Comparison of ENCODE assay signal across 8 mouse cellular contexts in the genomic region with DNA sequence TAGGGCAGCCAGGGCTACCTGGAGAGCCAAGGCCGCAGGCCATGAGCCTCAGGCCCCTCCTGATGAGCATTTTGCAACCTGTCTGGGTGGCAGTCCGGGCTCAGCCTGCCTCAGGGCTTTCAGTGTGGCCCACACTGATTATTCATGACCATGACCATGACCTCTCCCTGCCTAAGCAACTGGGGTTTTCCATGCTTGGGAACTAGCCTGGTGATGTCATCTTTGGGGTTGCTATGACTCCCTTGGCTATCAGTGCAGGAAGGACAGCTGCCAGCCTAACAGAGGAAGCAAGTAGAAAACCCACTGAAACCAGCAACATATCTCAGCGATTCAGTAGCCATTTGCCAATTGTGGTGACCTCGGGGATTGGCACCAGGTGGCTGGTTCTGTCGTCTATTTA.
A peak's percentile ranks its signal among the peaks of the same experiment; 100 is the strongest.
DNase-seq lines count a peak whose midpoint lies in the region; ATAC-seq and TF ChIP-seq lines count a peak whose summit lies in the region.

No protein-coding gene starts in this region.

- no peak overlapping the region for H3K4me2 ChIP-seq in limb, embryonic 14.5 days (replicated peaks; ENCODE audit: low read depth, low read length, severe bottlenecking)
- no peak overlapping the region for H3K4me2 ChIP-seq in stomach, embryonic 16.5 days (ENCODE audit: low read depth, low read length)

- H3K27me3 ChIP-seq in limb, embryonic 14.5 days (ENCODE audit: control insufficient read depth, insufficient read depth, low read length): no peaks in the 10 kb centered on the region
- no peaks in the 10 kb centered on the region for H3K27me3 ChIP-seq in limb, embryonic 10.5 days (ENCODE audit: low read depth, poor library complexity, severe bottlenecking)
- no peaks in the 10 kb centered on the region for H3K27me3 ChIP-seq in stomach, embryonic 16.5 days (ENCODE audit: control insufficient read depth, insufficient read depth, low read length)

- H3K9ac ChIP-seq in limb, embryonic 14.5 days (ENCODE audit: low read depth, low read length, severe bottlenecking): no peak overlapping the region
- no peak overlapping the region for H3K9ac ChIP-seq in stomach, embryonic 16.5 days (ENCODE audit: low read length)

- H3K9me3 ChIP-seq in limb, embryonic 14.5 days (ENCODE audit: control insufficient read depth, low read length): no peaks in the 10 kb centered on the region
- no peaks in the 10 kb centered on the region for H3K9me3 ChIP-seq in limb, embryonic 10.5 days (replicated peaks)
- no peaks in the 10 kb centered on the region for H3K9me3 ChIP-seq in stomach, embryonic 16.5 days (replicated peaks; ENCODE audit: control insufficient read depth, low read length)

- TF ChIP-seq POLR2A in limb, embryonic 14.5 days (IDR thresholded peaks at IDR 0.05; ENCODE audit: borderline replicate concordance, extremely low read depth, insufficient read depth, insufficient read length): no peak

- WGBS in limb, embryonic 14.5 days: 68% methylated on average over 5 of the region's 5 CpGs
- WGBS in limb, embryonic 10.5 days: 82% methylated on average over 5 of the region's 5 CpGs
- 69% methylated on average over 5 of the region's 5 CpGs for WGBS in stomach, embryonic 16.5 days

- H3K27ac ChIP-seq in limb, embryonic 14.5 days (replicated peaks; ENCODE audit: low read depth, low read length): no peak overlapping the region
- H3K27ac ChIP-seq in limb, embryonic 10.5 days: no peak overlapping the region
- no peak overlapping the region for H3K27ac ChIP-seq in stomach, embryonic 16.5 days (ENCODE audit: low read length)

- H3K4me3 ChIP-seq in limb, embryonic 14.5 days (replicated peaks; ENCODE audit: low read length): no peak overlapping the region
- no peak overlapping the region for H3K4me3 ChIP-seq in limb, embryonic 10.5 days
- H3K4me3 ChIP-seq in stomach, embryonic 16.5 days (replicated peaks; ENCODE audit: low read length): no peak overlapping the region

- peaks cover 28% of the 10 kb centered on the region for H3K4me1 ChIP-seq in limb, embryonic 14.5 days (ENCODE audit: control insufficient read depth, insufficient read depth, low read length)
- peaks cover 17% of the 10 kb centered on the region for H3K4me1 ChIP-seq in limb, embryonic 10.5 days
- H3K4me1 ChIP-seq in stomach, embryonic 16.5 days (ENCODE audit: control insufficient read depth, insufficient read depth, low read length): peaks cover 18% of the 10 kb centered on the region

- H3K36me3 ChIP-seq in limb, embryonic 14.5 days (ENCODE audit: control insufficient read depth, insufficient read depth, low read length): peaks cover 13% of the 10 kb centered on the region; the same call in 1 of the 2 replicates
- H3K36me3 ChIP-seq in limb, embryonic 10.5 days: peaks cover 15% of the 10 kb centered on the region
- H3K36me3 ChIP-seq in stomach, embryonic 16.5 days (ENCODE audit: control insufficient read depth, insufficient read depth, low read length): peaks cover 3% of the 10 kb centered on the region; the same call in 1 of the 2 replicates

- peak; percentile 26 for DNase-seq in limb, embryonic 14.5 days (ENCODE audit: low spot score)
- DNase-seq in limb, embryonic 10.5 days (ENCODE audit: low spot score): no peak
- DNase-seq in c-Kit-positive CD71-negative TER-119-negative erythroid progenitor cells, embryonic 14.5 days (ENCODE audit: low read depth): peak; percentile 54
- peak; percentile 77 for DNase-seq in heart, adult 8-10 months (ENCODE audit: low spot score)
- DNase-seq in kidney, adult 8-10 months: peak; percentile 54 to 74
- peak; percentile 72 for DNase-seq in lung, postnatal 36 days
- DNase-seq in right cerebral cortex, postnatal 25 days: no peak

- ATAC-seq in limb, embryonic 14.5 days (ENCODE audit: low FRiP score, low read depth): no peak
- 0 out of 2 replicates have a peak, but pooled peaks have one; percentile 22 for ATAC-seq in stomach, embryonic 16.5 days (ENCODE audit: insufficient read depth, low FRiP score)

Comparison
In these comparisons a context has a peak if more than half of its experiments do, and no peak if none do; other contexts are left out.
1. DNase-seq: peak in limb, embryonic 14.5 days (single experiment), c-Kit-positive CD71-negative TER-119-negative erythroid progenitor cells, embryonic 14.5 days (single experiment), heart, adult 8-10 months (single experiment), kidney, adult 8-10 months (2 of 2) and lung, postnatal 36 days (single experiment); none in limb, embryonic 10.5 days (single experiment) and right cerebral cortex, postnatal 25 days (single experiment).